Mouse (Mus musculus) spleen, adult 2 months (tissue): Measurements from ENCODE around the gene Lpin1. TPM values are rescaled to one million over a fixed set of nuclear protein-coding genes. Genes with fewer than 3 reads are reported as not detected.

Experiments
- DNase-seq, 2 experiments: peaks; one replicate each; pipeline versions ENCODE4 v3.0.0 to v3.0.0-alpha.2; 2012 to 2021; ENCODE audit warnings: low spot score in 2 of 2, low read depth in 1 of 2
- H3K27ac ChIP-seq: fragments of 200-500 bp; 2 replicates; pipeline ENCODE4 v1.5.1; 2012; ENCODE audit warnings: low read length, inconsistent platforms; ENCODE audit not compliant: insufficient read depth
- H3K27me3 ChIP-seq: fragments of 200-500 bp; 2 replicates; pipeline ENCODE4 v1.6.1; 2012; ENCODE audit warnings: mild to moderate bottlenecking, moderate library complexity, low read length, inconsistent platforms; ENCODE audit not compliant: control insufficient read depth, insufficient read depth
- H3K36me3 ChIP-seq: fragments of 200-500 bp; 2 replicates; pipeline ENCODE4 v1.6.1; 2012; ENCODE audit warnings: mild to moderate bottlenecking, low read length, inconsistent platforms; ENCODE audit not compliant: control insufficient read depth, insufficient read depth
- H3K4me1 ChIP-seq: fragments of 200-500 bp; 2 replicates; pipeline ENCODE4 v1.6.1; 2011; ENCODE audit warnings: inconsistent platforms; ENCODE audit not compliant: control insufficient read depth, insufficient read depth, insufficient read length
- H3K4me3 ChIP-seq: fragments of 200-500 bp; 2 replicates; pipeline ENCODE4 v1.5.1; 2011; ENCODE audit warnings: mild to moderate bottlenecking, inconsistent platforms; ENCODE audit not compliant: insufficient read depth, insufficient read length; ENCODE audit errors: extremely low read depth
- CTCF ChIP-seq: fragments of 200-500 bp; IDR thresholded peaks from 2 replicates; pipeline ENCODE4 v1.5.1; 2011; ENCODE audit warnings: mild to moderate bottlenecking, inconsistent platforms; ENCODE audit not compliant: insufficient read depth, insufficient read length, insufficient replicate concordance; ENCODE audit errors: extremely low read depth
- POLR2A ChIP-seq: fragments of 200-500 bp; IDR thresholded peaks from 2 replicates; pipeline ENCODE4 v1.6.1; 2011; ENCODE audit warnings: low read depth, low read length, inconsistent platforms
- WGBS: fragments of 180-500 bp; shearing (Covaris S2); methylation state at CpG from one replicate; pipeline ENCODE4 v1.1.7; 2018; 5-methylcytosine and 5-hydroxymethylcytosine counted together
- polyA plus RNA-seq: library from polyadenylated mRNA; depleted of rRNA; stranded (reverse); fragments of >200 nt; gene quantifications from 2 replicates; pipeline ENCODE4 v1.2.3, GENCODE M21; 2012

Lpin1 gene
- polyA plus RNA-seq, 1 experiment: 13.3 TPM

DNA sequence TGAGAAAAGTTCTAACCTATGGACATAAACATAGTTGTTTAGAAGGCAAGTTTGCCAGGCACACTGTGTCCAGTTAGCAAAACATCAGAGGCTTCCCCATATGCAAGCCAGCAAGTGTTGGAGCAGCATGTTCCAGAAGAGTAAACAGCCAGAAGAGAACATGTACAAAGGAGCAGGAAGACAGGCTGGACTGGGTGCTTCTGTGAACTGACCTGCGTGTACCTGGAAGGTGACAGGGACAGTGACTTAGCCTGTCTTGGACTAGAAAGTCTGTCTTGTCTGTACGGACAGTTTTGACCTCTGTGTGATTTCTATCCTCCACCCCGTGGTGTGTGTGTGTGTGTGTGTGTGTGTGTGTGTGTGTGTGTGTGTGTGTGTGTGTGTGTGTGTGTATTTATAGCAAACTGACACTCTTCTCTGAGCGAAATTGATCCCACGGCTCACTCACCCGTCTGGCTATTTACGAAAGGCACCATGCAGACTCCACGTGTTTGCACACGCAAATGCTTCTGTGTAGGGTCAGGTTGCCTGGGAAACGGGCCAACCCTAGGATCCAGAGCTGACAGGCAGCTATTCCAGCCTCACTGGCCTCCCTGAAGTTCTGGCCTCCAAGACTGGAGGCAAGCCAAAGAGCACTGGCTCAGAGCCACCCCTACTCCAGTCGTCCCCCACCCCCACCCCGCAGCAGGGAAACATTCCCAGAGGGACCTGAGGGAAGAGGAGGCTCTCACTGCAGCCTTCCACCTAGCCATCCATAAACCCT, 7.9 kb upstream of the Lpin1 start:
- no peak for DNase-seq
- H3K27ac ChIP-seq: no peak overlapping the region

DNA sequence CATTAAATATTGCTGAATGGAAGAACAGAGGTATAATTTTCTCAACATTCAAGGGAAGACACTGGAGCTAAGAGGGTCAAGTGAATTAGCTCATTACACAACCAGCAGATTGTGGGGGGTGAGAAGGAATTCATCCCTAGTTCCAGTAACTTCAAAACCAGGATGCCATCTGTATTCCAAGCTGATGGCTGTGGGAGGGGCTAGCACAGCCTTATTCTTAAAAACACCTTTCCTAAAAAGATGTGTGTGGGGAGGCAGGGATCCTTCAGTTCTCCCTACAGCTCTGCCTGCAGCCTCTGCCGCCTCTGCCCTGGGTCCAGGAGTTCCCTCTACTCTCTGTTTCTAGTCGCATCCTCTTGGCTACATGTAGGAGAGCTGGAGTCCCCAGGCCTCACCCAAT, 5.0 kb upstream of the Lpin1 start:
- WGBS: 91% methylated on average over 2 of the region's 2 CpGs
- no peak for DNase-seq
- Histone ChIP-seq H3K27me3 (no peaks in the 10 kb centered on the region), H3K27ac (no peak overlapping the region), H3K36me3 (no peaks in the 10 kb centered on the region), H3K4me3 (no peak overlapping the region), H3K4me1 (no peaks in the 10 kb centered on the region)
- TF ChIP-seq CTCF (no peak), POLR2A (no peak)

More for the DNA sequence above, 7.9 kb upstream of the Lpin1 start:
- no peak for TF ChIP-seq POLR2A
- no peak for TF ChIP-seq CTCF
- Histone ChIP-seq H3K4me3 (no peak overlapping the region), H3K27me3 (no peaks in the 10 kb centered on the region), H3K4me1 (no peaks in the 10 kb centered on the region), H3K36me3 (no peaks in the 10 kb centered on the region)
- 79% methylated on average over 12 of the region's 12 CpGs for WGBS

DNA sequence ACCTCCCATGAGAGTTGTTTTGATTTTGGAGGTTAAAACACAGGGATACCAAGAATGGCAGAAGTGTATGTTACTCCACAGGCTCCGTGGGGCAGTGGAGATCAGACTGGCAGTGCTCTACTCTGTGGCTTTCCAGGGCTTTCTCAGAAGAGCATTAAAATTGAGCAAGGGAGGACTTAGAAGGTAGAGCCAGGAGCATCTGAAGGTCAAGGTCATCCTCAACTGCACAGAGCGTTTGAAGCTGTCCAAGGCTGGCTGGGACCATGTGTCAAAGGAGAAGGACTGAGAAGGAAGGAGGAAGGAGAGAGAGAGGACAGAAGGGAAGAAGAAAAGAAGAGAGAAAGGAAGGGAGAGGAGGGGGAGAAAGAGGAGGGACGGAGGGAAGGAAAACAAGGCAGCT, 3.8 kb upstream of the Lpin1 start:
- Histone ChIP-seq H3K27ac (no peak overlapping the region), H3K4me1 (no peaks in the 10 kb centered on the region), H3K27me3 (no peaks in the 10 kb centered on the region), H3K4me3 (no peak overlapping the region), H3K36me3 (no peaks in the 10 kb centered on the region)
- WGBS: 60% methylated on average over 3 of the region's 3 CpGs
- no peak for DNase-seq
- TF ChIP-seq POLR2A (no peak), CTCF (no peak)

DNA sequence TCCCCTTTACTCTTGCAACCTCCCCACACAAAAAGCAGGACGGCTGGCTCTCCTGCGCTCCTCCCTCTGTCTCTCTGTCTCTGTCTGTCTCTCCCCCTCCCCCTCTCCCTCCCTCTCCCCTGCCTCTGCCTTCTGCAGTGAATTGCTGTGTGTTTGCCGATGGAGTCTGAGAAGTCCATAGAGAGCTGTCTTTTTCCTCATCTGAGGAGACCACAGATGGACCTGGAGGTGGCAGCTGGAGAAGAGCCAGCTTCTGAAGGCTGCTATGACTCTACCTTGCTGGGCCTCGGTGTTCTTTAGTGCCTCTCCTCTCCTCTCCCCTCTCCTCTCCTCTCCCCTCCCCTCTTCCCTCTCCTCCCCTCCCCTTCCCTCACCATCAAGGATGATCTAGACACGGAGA, 5.1 kb downstream of the Lpin1 start:
- Histone ChIP-seq H3K4me1 (no peaks in the 10 kb centered on the region), H3K27ac (no peak overlapping the region), H3K4me3 (no peak overlapping the region), H3K36me3 (no peaks in the 10 kb centered on the region), H3K27me3 (no peaks in the 10 kb centered on the region)
- TF ChIP-seq CTCF (no peak), POLR2A (no peak)
- WGBS: 72% methylated on average over 5 of the region's 5 CpGs
- DNase-seq: no peak

DNA sequence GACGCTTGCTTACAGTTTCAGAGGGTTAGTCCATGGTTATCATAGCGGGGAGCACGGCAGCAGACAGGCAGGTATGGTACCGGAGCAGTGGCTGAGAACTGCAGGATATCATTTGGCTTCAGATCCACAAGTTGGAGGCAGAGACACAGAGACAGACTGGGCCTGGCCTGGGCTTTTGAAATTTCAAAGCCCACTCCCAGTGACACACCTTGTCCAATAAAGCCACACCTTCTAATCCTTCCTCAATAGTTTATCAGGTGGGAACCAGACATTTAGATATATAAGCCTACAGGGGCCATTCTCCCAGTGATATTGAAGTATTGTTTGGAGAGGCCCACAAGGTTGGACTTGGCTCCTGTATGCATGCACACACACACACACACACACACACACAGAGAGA, 8.5 kb downstream of the Lpin1 start:
- no peaks in the 10 kb centered on the region for H3K4me1 ChIP-seq
- no peaks in the 10 kb centered on the region for H3K27me3 ChIP-seq
- no peak for DNase-seq
- TF ChIP-seq CTCF (no peak), POLR2A (no peak)
- no peak overlapping the region for H3K4me3 ChIP-seq
- H3K27ac ChIP-seq: no peak overlapping the region
- 86% methylated on average over 4 of the region's 4 CpGs for WGBS
- no peaks in the 10 kb centered on the region for H3K36me3 ChIP-seq

DNA sequence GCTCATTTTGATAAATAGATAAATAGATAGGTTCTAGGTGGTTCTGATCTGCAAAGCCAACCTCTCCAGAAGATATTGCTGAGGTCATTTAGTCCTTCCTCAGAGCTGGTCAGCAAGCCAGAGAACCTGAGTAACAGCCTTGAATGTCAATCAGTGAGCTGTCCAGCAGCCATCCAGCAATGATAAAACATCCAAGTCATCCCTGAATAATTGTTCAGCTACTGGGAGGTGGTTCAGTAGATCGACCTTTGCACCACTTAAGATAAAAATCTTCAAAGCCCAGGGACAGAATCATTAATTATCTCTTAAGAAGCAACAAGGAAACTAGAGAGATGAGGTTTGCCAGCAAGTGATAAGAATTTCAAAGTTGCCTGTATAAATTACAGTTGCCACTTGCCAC, 10.4 kb downstream of the Lpin1 start:
- Histone ChIP-seq H3K27ac (no peak overlapping the region), H3K4me1 (no peaks in the 10 kb centered on the region), H3K27me3 (no peaks in the 10 kb centered on the region), H3K4me3 (no peak overlapping the region), H3K36me3 (no peaks in the 10 kb centered on the region)
- TF ChIP-seq POLR2A: no peak
- no peak for TF ChIP-seq CTCF
- 37% methylated on average over 1 of the region's 1 CpGs for WGBS
- no peak for DNase-seq

DNA sequence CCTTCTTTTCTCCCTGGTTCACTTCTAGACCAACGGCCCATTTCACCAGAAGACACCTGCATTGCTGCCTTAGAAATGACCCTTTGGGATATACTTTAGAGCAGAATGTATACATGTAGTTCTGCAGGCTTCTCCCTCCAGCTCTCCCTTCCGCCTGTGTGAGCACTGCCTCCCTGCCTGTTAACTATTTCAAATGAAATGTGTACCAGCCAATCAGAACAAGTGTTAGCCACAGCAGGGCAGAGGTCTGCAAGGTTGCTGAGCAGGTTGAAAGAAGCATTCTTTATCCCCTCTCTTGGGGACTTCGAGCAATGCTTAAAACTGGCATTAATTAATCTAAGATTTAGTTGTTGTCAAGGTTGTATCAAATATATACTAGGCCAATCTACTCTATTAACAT, 11.4 kb downstream of the Lpin1 start:
- Histone ChIP-seq H3K4me3 (no peak overlapping the region), H3K27me3 (no peaks in the 10 kb centered on the region), H3K36me3 (no peaks in the 10 kb centered on the region), H3K27ac (no peak overlapping the region), H3K4me1 (no peaks in the 10 kb centered on the region)
- WGBS: 89% methylated on average over 3 of the region's 3 CpGs
- TF ChIP-seq CTCF (no peak), POLR2A (no peak)
- no peak for DNase-seq
